In genomic region chr9:44920374-44921122, GRCm38 (mm10) we compare ENCODE assay signal across 8 mouse cellular contexts. TPM values are rescaled to one million over a fixed set of nuclear protein-coding genes. Genes with fewer than 3 reads are reported as not detected.
DNase-seq lines count a peak whose midpoint lies in the region; ATAC-seq and TF ChIP-seq lines count a peak whose summit lies in the region.

TSS of gene Atp5l (minus strand) at chr9:44920742.

- H3K27ac ChIP-seq in bone marrow macrophage, adult 2 months (ENCODE audit: insufficient read depth, low read depth, low read length) = peak within 1 kb of the TSS; percentile 91
- H3K27ac ChIP-seq in embryonic fibroblast, embryonic 13.5 days (ENCODE audit: insufficient read depth, low read length) = peak within 1 kb of the TSS; percentile 98
- peak within 1 kb of the TSS; percentile 59 for H3K27ac ChIP-seq in kidney, embryonic 14.5 days (ENCODE audit: low read depth, low read length)
- peak within 1 kb of the TSS; percentile 90 for H3K27ac ChIP-seq in limb, embryonic 15.5 days

- H3K9me3 ChIP-seq in kidney, embryonic 14.5 days (ENCODE audit: control insufficient read depth, low read length) = no peaks in the 10 kb centered on the region
- no peaks in the 10 kb centered on the region for H3K9me3 ChIP-seq in limb, embryonic 15.5 days

- peak within 1 kb of the TSS; percentile 92 for H3K4me3 ChIP-seq in bone marrow macrophage, adult 2 months (ENCODE audit: insufficient read depth, low read length)
- peak within 1 kb of the TSS; percentile 93 for H3K4me3 ChIP-seq in embryonic fibroblast, embryonic 13.5 days (ENCODE audit: insufficient read depth, low read length)
- H3K4me3 ChIP-seq in kidney, embryonic 14.5 days (ENCODE audit: low read length) = peak within 1 kb of the TSS; percentile 98
- peak within 1 kb of the TSS; percentile 93 for H3K4me3 ChIP-seq in limb, embryonic 15.5 days

- peak; percentile 96 for DNase-seq in A20 (ENCODE audit: low read depth, low spot score)
- DNase-seq in heart, adult 9 months (ENCODE audit: low spot score in 2 of 2) = peak; percentile 81 to 93
- peak; percentile 60 to 70 for DNase-seq in monocyte, adult 2 months (ENCODE audit: low read depth in 1 of 2, low spot score in 2 of 2)
- DNase-seq in spleen, postnatal 36 days (ENCODE audit: low spot score in 2 of 2) = peak; percentile 81 to 87

- peak within 1 kb of the TSS; percentile 92 for H3K9ac ChIP-seq in kidney, embryonic 14.5 days (ENCODE audit: low read depth, low read length)
- H3K9ac ChIP-seq in limb, embryonic 15.5 days = peak within 1 kb of the TSS; percentile 88

- H3K36me3 ChIP-seq in kidney, embryonic 14.5 days (ENCODE audit: control insufficient read depth, insufficient read depth, low read length) = no peaks in the 10 kb centered on the region; the same call in 1 of the 2 replicates
- H3K36me3 ChIP-seq in limb, embryonic 15.5 days = no peaks in the 10 kb centered on the region; the same call in 1 of the 2 replicates

- TF ChIP-seq CTCF in bone marrow macrophage, adult 2 months (IDR thresholded peaks at IDR 0.05; ENCODE audit: low read depth, low read length) = no peak
- TF ChIP-seq CTCF in embryonic fibroblast, embryonic 13.5 days (IDR thresholded peaks at IDR 0.05; ENCODE audit: borderline replicate concordance, insufficient read depth, low read length) = no peak

- TF ChIP-seq POLR2A in bone marrow macrophage, adult 2 months (IDR thresholded peaks at IDR 0.05; ENCODE audit: borderline replicate concordance, low read depth, low read length) = no peak
- TF ChIP-seq POLR2A in embryonic fibroblast, embryonic 13.5 days (IDR thresholded peaks at IDR 0.05; ENCODE audit: low read depth, low read length) = peak; percentile 69

- H3K4me2 ChIP-seq in kidney, embryonic 14.5 days (replicated peaks; ENCODE audit: low read depth, low read length) = peak within 1 kb of the TSS; percentile 53
- peak within 1 kb of the TSS; percentile 56 for H3K4me2 ChIP-seq in limb, embryonic 15.5 days

- ATAC-seq in kidney, embryonic 14.5 days (ENCODE audit: low FRiP score, low TSS enrichment) = peak; percentile 90
- ATAC-seq in limb, embryonic 15.5 days (ENCODE audit: insufficient number of reproducible peaks, low FRiP score, low TSS enrichment, low read depth) = peak; percentile 80; the same call in 1 of the 2 replicates

- WGBS in kidney, embryonic 14.5 days = under 1% methylated on average over 48 of the region's 48 CpGs
- under 1% methylated on average over 48 of the region's 48 CpGs for WGBS in limb, embryonic 15.5 days

- 0 out of 2 replicates have a peak, but pooled peaks cover 7% of the 10 kb centered on the region for H3K4me1 ChIP-seq in bone marrow macrophage, adult 2 months (ENCODE audit: control insufficient read depth, insufficient read depth, low read length)
- no peaks in the 10 kb centered on the region for H3K4me1 ChIP-seq in embryonic fibroblast, embryonic 13.5 days (ENCODE audit: control insufficient read depth, insufficient read depth, low read length)
- H3K4me1 ChIP-seq in kidney, embryonic 14.5 days (ENCODE audit: control insufficient read depth, insufficient read depth, low read length) = peaks cover 5% of the 10 kb centered on the region
- H3K4me1 ChIP-seq in limb, embryonic 15.5 days = peaks cover 10% of the 10 kb centered on the region

- no peaks in the 10 kb centered on the region for H3K27me3 ChIP-seq in kidney, embryonic 14.5 days (ENCODE audit: control insufficient read depth, insufficient read depth, low read length)
- no peaks in the 10 kb centered on the region for H3K27me3 ChIP-seq in limb, embryonic 15.5 days

RNA-seq across cellular contexts. Expression of gene Atp5l, which starts in this region (rescaled TPM):
- 311 and 441 TPM in 2 replicates for polyA plus RNA-seq in bone marrow macrophage, adult 2 months (2012; ENCODE audit: insufficient read depth, insufficient read length, missing spikeins)
- polyA plus RNA-seq in embryonic fibroblast, embryonic 13.5 days (2011; ENCODE audit: insufficient read length, low read depth, missing spikeins) = 281 and 285 TPM in 2 replicates
- 674 and 931 TPM in 2 replicates for polyA plus RNA-seq in kidney, embryonic 14.5 days (2014; fragmentation: Nextera tagmentation; extraction: Ambion mirVana)
- polyA plus RNA-seq in limb, embryonic 15.5 days (2015; fragmentation: Nextera tagmentation; extraction: Ambion mirVana) = 568 and 652 TPM in 2 replicates

Comparison
In these comparisons a context has a peak if more than half of its experiments do, and no peak if none do; other contexts are left out.
1. Peak in every context shown above with its lines: DNase-seq, ATAC-seq, H3K4me3 ChIP-seq and H3K27ac ChIP-seq.